Mouse (Mus musculus) ES-E14 (cell line): ENCODE measurements around the gene Isca2. TPM values are rescaled to one million over a fixed set of nuclear protein-coding genes. Genes with fewer than 3 reads are reported as not detected.

Experiments used
- DNase-seq: peaks from one replicate; pipeline ENCODE4 v3.0.0-alpha.2; 2013; ENCODE audit warnings: low read depth, low spot score
- H3K27ac ChIP-seq: 2 replicates; pipeline ENCODE4 v1.5.1; 2012; ENCODE audit warnings: low read depth, mild to moderate bottlenecking, low read length, moderate library complexity, mixed read lengths; ENCODE audit not compliant: poor library complexity, insufficient read depth, severe bottlenecking
- H3K36me3 ChIP-seq: 2 replicates; pipeline ENCODE4 v1.6.1; 2012; ENCODE audit warnings: mild to moderate bottlenecking, low read length, moderate library complexity, mixed read lengths; ENCODE audit not compliant: control insufficient read depth, poor library complexity, insufficient read depth, severe bottlenecking
- H3K4me1 ChIP-seq, 2 experiments: fragments of 150-350 bp in 1 of 2; sonication (generic) in 1 of 2; 2 replicates each; pipeline ENCODE4 v1.6.1; 2012; ENCODE audit warnings: low read length in 2 of 2, mild to moderate bottlenecking in 1 of 2, mixed read lengths in 1 of 2; ENCODE audit not compliant: control insufficient read depth in 2 of 2, insufficient read depth in 2 of 2, poor library complexity in 1 of 2
- H3K4me3 ChIP-seq, 2 experiments: fragments of 150-350 bp in 1 of 2; sonication (generic) in 1 of 2; 2 replicates each; pipeline ENCODE4 v1.5.1; 2012; ENCODE audit warnings: low read length in 2 of 2, low read depth in 1 of 2, mild to moderate bottlenecking in 1 of 2, mixed read lengths in 1 of 2; ENCODE audit not compliant: insufficient read depth in 1 of 2, poor library complexity in 1 of 2, severe bottlenecking in 1 of 2
- H3K9ac ChIP-seq: 2 replicates; pipeline ENCODE4 v1.6.1; 2012; ENCODE audit warnings: low read depth, mild to moderate bottlenecking, low read length, mixed read lengths; ENCODE audit not compliant: poor library complexity, insufficient read depth, severe bottlenecking
- H3K9me3 ChIP-seq: fragments of 150-350 bp; sonication (generic); 2 replicates; pipeline ENCODE4 v1.6.1; 2012; ENCODE audit warnings: low read depth, mild to moderate bottlenecking, low read length; ENCODE audit not compliant: control insufficient read depth, insufficient read depth
- CHD2 ChIP-seq: IDR thresholded peaks from 2 replicates; pipeline ENCODE4 v1.6.1; 2014; ENCODE audit warnings: mild to moderate bottlenecking, low read depth, low read length, inconsistent platforms
- HCFC1 ChIP-seq: IDR thresholded peaks from 2 replicates; pipeline ENCODE4 v1.6.1; 2012; ENCODE audit warnings: low read length, inconsistent platforms, borderline replicate concordance; ENCODE audit not compliant: insufficient read depth
- MAFK ChIP-seq: IDR thresholded peaks from 2 replicates; pipeline ENCODE4 v1.6.1; 2014; ENCODE audit warnings: mild to moderate bottlenecking, low read depth, low read length, inconsistent platforms; ENCODE audit not compliant: insufficient read depth
- ZC3H11A ChIP-seq: IDR thresholded peaks from 2 replicates; pipeline ENCODE4 v1.6.1; 2012; ENCODE audit warnings: low read depth, mild to moderate bottlenecking, inconsistent platforms, low read length, borderline replicate concordance
- ZNF384 ChIP-seq: IDR thresholded peaks from 2 replicates; pipeline ENCODE4 v1.6.1; 2012; ENCODE audit warnings: low read depth, low read length, inconsistent platforms
- in situ Hi-C, 2 experiments: fragments of 600-800 bp; cut with MboI; formaldehyde crosslinking; loops; one replicate each; pipeline ENCODE4 v1.15.1; 2025; ENCODE audit warnings: low sequenced_read_pairs in 2 of 2, inconsistent platforms in 1 of 2; ENCODE audit not compliant: unreplicated experiment in 2 of 2
- total RNA-seq: library from RNA; depleted of rRNA; stranded (reverse); fragments of 300-350 nt; gene quantifications from 2 replicates; pipeline ENCODE4 v1.2.3, GENCODE M21; 2012; rRNA removed

Isca2 gene
- total RNA-seq = 35.4 and 36.5 TPM in 2 replicates

DNA sequence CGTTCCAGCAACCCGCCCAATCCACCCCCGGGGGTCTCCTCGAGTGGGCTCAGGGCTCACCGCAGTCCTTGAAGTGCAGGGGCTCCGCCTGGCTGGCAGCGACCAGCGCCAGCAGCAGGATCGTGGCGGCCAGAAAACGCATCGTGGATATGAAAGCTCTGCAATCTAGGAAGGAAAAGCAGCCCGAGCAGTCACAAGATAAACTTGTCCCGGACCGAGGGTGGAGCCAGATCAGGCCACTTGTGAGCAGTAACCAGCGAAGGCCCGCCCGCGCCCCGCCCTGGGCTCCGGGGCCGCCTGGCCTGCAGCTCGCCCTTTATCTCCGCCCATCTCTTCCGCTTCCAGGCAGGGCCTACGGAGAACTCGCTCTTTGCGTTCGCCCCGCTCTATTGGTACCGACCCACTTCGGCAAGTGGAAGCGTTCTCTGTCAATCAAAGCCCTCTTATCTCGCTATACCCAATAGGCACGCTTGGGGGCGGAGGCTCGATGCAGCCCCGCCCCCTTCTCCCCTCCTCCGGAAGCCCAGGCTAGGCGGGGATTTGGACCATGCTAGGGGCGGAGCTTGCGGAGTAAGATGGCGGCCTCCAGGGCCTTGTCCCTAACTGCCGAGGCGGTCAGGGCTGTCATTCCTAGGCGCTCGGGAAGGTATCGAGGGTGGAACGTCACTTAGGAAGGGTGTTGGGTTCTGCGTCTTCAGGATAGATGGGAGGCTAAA, at the start of gene Isca2, which contains the start of gene Npc2:
Isca2 (plus strand) TSS at position 526 of the 716 bp plus-strand sequence.
Npc2 (minus strand) TSS at position 427 of the 716 bp plus-strand sequence.
- in situ Hi-C loops = no loop called here
- Histone ChIP-seq H3K27ac (peak within 1 kb of the TSS; percentile 86), H3K36me3 (peaks cover 3% of the 10 kb centered on the region)

DNA sequence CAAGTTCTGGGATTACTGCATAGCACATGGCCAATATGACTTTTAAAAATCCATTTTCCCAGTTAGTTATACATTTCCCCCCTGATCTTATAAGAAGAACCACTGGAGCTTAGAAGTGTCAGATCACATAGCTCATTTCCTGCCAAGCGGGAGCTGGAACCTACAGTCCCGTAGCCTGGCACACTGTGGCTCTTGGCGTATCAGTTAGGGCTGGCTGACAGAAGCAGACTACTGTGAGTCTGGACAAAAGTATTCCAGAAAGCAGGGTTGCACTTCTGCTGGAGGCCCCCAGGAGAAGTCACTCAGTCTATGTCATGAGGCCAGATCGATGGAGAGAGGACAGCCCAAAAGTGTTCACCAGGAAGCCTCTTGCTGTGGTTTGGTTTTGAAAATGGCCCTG, 46.7 kb upstream of the Isca2 start:
- no peak for TF ChIP-seq ZC3H11A
- no peak for TF ChIP-seq MAFK
- no peak for TF ChIP-seq ZNF384
- TF ChIP-seq HCFC1 = no peak
- no peak for TF ChIP-seq CHD2
- H3K36me3 ChIP-seq = no peaks in the 10 kb centered on the region
- H3K9ac ChIP-seq = no peak overlapping the region
- in situ Hi-C loops = no loop called here
- DNase-seq = no peak
- no peak overlapping the region for H3K4me3 ChIP-seq
- no peak overlapping the region for H3K27ac ChIP-seq
- H3K4me1 ChIP-seq = peaks cover 0 to 15% of the 10 kb centered on the region in 2 experiments; a peak in 2 of 4 replicates
- H3K9me3 ChIP-seq = no peaks in the 10 kb centered on the region

More for the DNA sequence above, at the start of gene Isca2, which contains the start of gene Npc2:
- Histone ChIP-seq H3K9ac (peak within 1 kb of the TSS; percentile 96), H3K4me3 (peak within 1 kb of the TSS; percentile 96 to 100), H3K9me3 (no peaks in the 10 kb centered on the region), H3K4me1 (peaks cover 2 to 7% of the 10 kb centered on the region in 2 experiments; a peak in 2 of 4 replicates)
- DNase-seq = peak; percentile 97
- TF ChIP-seq CHD2 (peak; percentile 87), MAFK (no peak), ZC3H11A (no peak), HCFC1 (0 out of 2 replicates have a peak, but pooled peaks have one; percentile 40), ZNF384 (no peak)

DNA sequence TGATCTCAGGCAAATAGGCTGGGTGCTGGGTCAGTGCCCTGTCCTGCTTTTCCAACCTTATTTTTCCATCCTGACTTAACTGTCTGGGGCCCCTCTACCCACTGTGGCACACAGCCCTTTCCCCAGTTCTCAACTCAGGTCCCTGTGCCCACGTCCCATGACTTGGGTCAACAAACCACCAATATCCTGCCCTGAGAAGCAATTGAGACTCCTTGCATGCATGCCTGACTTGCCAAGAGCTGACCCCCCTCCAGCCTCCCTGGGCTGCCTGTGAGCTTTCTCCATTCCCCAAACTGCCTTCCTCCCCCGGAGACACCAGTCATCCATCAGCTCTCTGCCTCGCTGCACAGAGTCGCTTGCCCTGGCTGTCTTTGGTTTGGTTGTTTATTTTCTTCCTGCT, 46.1 kb upstream of the Isca2 start:
- H3K27ac ChIP-seq = no peak overlapping the region
- no peaks in the 10 kb centered on the region for H3K36me3 ChIP-seq
- no peak overlapping the region for H3K9ac ChIP-seq
- in situ Hi-C loops = no loop called here
- DNase-seq = no peak
- TF ChIP-seq MAFK = no peak
- TF ChIP-seq CHD2 = no peak
- no peak for TF ChIP-seq ZNF384
- no peak overlapping the region for H3K4me3 ChIP-seq
- peaks cover 0 to 15% of the 10 kb centered on the region in 2 experiments; a peak in 2 of 4 replicates for H3K4me1 ChIP-seq
- H3K9me3 ChIP-seq = no peaks in the 10 kb centered on the region

- Histone ChIP-seq H3K4me3 (no peak overlapping the region), H3K27ac (no peak overlapping the region), H3K36me3 (no peaks in the 10 kb centered on the region), H3K9ac (no peak overlapping the region), H3K4me1 (peaks cover 0 to 15% of the 10 kb centered on the region in 2 experiments; a peak in 2 of 4 replicates), H3K9me3 (no peaks in the 10 kb centered on the region)
- in situ Hi-C loops = no loop called here
- TF ChIP-seq ZNF384 (no peak), MAFK (no peak), CHD2 (no peak), ZC3H11A (no peak), HCFC1 (no peak)
- no peak for DNase-seq
Measured at GRCm38 (mm10) chr12:84727434-84727833, 45.6 kb upstream of the Isca2 start.
